Mouse (Mus musculus): ENCODE measurements around the gene Tex36. TPM values are rescaled to one million over a fixed set of nuclear protein-coding genes. Genes with fewer than 3 reads are reported as not detected.

The Tex36 gene
- total RNA-seq, 2 experiments from 2014 or later = not detected

- intact Hi-C loops (cut with DNase I) = no loop called here
- no peak for DNase-seq (ENCODE audit: low spot score in 2 of 2)
Observed at GRCm38 (mm10) chr7:133604427-133605081, 2.6 kb upstream of the Tex36 start.

- intact Hi-C loops (cut with DNase I) = no loop called here
- DNase-seq (ENCODE audit: low spot score in 2 of 2) = no peak
Observed at GRCm38 (mm10) chr7:133603156-133603555, 1.2 kb upstream of the Tex36 start.

DNA sequence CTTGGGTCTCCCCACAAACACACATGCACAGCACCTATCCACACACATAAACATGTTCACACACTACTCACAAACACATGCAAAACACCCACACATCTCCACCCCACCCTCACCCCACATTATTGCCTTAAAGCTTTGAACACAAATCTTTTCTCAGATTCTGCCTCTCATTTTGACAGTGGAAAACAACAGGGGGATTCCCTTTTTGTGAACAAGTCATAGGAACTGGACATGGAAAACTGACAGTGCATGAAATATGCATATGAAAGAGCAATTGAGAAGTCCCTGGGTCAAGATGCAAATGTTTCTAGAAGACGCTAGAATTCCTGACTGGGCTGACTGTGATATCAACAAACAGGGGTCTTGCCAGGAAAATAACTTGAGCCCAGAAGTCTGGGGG lies 1.4 kb downstream of the Tex36 start:
- intact Hi-C loops (cut with DNase I) = no loop called here
- no peak for DNase-seq (ENCODE audit: low spot score in 2 of 2)

DNA sequence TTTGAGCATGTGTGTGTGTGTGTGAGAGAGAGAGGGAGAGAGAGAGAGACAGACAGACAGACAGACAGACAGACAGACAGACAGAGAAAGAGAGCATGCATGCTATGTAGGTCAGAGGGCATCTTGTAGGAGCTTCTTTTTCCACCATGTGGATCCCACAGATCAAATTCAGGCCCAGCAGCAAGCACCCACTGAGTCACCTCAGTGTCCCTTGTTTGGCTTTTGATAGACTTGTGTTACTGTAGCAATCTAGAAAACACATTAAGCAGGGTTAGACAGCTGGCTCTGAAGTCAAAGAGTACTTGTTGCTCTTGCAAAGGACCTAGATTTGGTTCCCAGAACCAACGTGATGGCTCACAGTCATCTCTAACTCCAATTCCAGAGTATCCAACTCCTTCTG lies 10.2 kb downstream of the Tex36 start:
- intact Hi-C loops (cut with DNase I) = no loop called here

DNA sequence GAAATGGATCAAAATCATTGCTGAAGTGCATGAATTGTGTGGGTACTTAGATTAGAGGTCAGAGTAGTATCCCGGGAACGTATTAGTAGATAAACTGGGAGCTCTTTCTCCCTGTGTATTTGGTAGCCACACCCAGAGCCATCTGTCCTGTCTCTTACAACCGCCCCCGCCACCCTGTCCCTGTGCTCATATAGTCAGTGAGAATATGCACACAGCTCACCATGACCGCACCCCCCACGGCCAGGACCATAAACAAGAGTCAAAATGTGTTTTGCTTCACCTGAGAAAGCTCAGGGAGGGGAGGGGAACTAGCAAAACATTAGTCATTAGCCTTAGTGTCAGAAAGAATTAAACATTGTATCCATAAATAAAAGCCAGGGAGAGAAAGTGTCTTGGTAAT lies 18.7 kb downstream of the Tex36 start:
- no peak for DNase-seq (ENCODE audit: low spot score in 2 of 2)

More for the DNA sequence above, 10.2 kb downstream of the Tex36 start:
- no peak for DNase-seq (ENCODE audit: low spot score in 2 of 2)

DNA sequence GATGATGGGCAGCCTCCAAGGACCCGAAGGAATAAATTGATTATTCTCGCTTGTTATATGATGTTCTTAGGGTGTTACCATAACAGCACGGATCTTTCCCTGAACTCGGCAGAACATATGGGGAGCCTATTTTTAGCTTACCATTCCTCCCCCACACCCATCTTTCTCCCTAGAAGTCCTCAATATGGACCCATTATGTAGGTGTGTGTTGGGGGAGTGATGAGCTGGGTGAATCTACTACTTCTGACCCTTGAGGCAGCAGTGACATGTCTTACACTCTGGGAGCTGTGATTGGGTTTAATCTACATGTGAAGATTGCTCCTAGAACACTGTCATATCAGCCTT lies 21.7 kb downstream of the Tex36 start:
- intact Hi-C loops (cut with DNase I) = no loop called here
- DNase-seq (ENCODE audit: low spot score in 2 of 2) = peak; percentile 38 to 49

More for the DNA sequence above, 18.7 kb downstream of the Tex36 start:
- intact Hi-C loops (cut with DNase I) = no loop called here

GRCm38 (mm10) chr7:133579491-133580295 lies 22.3 kb downstream of the Tex36 start:
- DNase-seq (ENCODE audit: low spot score in 2 of 2) = peak; percentile 30
- intact Hi-C loops (cut with DNase I) = no loop called here

DNA sequence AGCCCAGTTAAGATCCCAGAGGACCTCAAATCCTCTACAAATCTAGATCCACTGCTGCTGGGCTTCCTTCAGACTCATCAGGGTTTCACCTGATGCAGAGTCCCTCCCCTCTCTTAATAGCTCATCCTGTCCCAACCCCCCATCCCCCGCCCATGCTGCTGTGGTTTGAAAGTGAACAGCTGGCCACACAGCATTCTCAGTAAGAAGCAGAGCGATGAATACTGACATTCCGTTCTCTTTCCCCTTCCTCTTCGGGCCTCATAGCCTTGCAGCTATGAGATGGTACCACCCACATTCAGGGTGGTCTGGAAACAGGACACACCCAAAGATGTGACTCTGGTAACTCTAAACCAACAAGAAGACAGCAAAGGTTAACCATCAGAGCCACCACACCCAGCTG lies 25.1 kb downstream of the Tex36 start:
- DNase-seq (ENCODE audit: low spot score in 2 of 2) = no peak
- intact Hi-C loops (cut with DNase I) = no loop called here

- no peak for DNase-seq (ENCODE audit: low spot score in 2 of 2)
- intact Hi-C loops (cut with DNase I) = no loop called here
Observed at GRCm38 (mm10) chr7:133576281-133576680, 25.7 kb downstream of the Tex36 start.

DNA sequence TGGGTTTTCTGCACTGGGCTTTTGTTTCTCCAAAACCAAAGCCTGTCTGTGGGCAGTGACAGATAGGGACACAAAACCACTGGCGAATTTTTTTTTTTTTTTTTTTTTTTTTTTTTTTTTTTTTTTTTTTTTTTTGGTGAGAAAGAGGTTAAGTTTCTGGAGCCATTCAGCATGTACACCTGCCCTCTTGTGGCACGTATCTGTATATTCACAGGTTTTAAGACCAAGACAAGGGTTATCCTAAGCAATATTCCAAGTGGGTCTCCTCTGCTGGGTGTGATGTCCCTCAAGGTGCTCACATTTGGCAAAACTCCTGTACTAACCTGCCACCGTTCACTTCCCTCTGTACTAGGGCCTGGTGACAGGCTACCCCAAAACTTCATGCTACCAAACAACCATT lies 30.0 kb downstream of the Tex36 start:
- intact Hi-C loops (cut with DNase I) = loop anchor here (5.0 kb wide), 2 partner anchors 50 to 540 kb away; no protein-coding TSS in a partner anchor
- no peak for DNase-seq (ENCODE audit: low spot score in 2 of 2)

- no peak for DNase-seq (ENCODE audit: low spot score in 2 of 2)
- intact Hi-C loops (cut with DNase I) = no loop called here
Observed at GRCm38 (mm10) chr7:133569194-133569880, 32.6 kb downstream of the Tex36 start.

- intact Hi-C loops (cut with DNase I) = no loop called here
- DNase-seq (ENCODE audit: low spot score in 2 of 2) = no peak
Observed at GRCm38 (mm10) chr7:133564600-133564999, 37.4 kb downstream of the Tex36 start.

GRCm38 (mm10) chr7:133563175-133563824 lies 38.7 kb downstream of the Tex36 start:
- intact Hi-C loops (cut with DNase I) = no loop called here
- no peak for DNase-seq (ENCODE audit: low spot score in 2 of 2)

- no peak for DNase-seq (ENCODE audit: low spot score in 2 of 2)
- intact Hi-C loops (cut with DNase I) = loop anchor here (5.0 kb wide), 1 partner anchor 524 kb away; no protein-coding TSS in a partner anchor
Observed at GRCm38 (mm10) chr7:133555786-133556492, 46.0 kb downstream of the Tex36 start.

- intact Hi-C loops (cut with DNase I) = no loop called here
- DNase-seq (ENCODE audit: low spot score in 2 of 2) = no peak
Observed at GRCm38 (mm10) chr7:133552306-133552991, 49.5 kb downstream of the Tex36 start.

DNA sequence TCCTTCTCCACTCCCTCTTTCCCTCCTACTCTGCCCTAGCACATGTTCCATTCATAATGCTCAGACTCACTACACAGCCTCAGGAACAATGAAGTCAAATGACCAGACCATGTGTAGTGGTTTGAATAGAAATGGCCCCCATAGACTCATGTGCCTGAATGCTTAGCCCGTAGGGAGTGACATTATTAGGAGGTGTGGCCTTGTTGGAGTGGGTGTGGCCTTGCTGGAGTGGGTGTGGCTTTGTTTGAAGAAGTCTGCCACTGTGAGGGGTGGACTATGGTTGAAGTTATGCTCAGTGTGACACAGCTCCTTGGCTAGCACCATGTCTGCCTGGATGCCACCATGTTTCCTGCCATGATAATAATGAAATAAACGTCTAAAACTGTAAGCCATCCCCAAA lies 51.0 kb downstream of the Tex36 start:
- no peak for DNase-seq (ENCODE audit: low spot score in 2 of 2)
- intact Hi-C loops (cut with DNase I) = no loop called here

DNA sequence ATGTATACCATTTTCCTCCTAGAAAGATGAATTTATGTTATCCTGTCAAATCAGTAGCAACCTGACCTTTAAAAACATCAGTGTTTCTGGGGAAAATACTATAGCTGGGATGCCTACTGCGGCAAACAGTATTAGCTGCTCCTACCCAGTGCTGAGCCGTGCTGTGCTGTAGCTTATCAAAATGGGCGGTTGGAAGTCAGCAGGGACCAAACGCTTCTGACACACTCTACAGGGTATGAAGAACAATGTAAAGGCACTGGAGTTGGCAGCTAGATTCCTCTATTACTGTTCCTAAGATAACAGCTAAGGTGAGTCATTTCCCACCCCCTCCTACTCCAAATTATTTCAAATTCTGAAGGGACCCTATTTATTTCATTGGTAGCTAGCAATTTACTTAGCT lies 53.5 kb downstream of the Tex36 start:
- no peak for DNase-seq (ENCODE audit: low spot score in 2 of 2)
- intact Hi-C loops (cut with DNase I) = no loop called here

DNA sequence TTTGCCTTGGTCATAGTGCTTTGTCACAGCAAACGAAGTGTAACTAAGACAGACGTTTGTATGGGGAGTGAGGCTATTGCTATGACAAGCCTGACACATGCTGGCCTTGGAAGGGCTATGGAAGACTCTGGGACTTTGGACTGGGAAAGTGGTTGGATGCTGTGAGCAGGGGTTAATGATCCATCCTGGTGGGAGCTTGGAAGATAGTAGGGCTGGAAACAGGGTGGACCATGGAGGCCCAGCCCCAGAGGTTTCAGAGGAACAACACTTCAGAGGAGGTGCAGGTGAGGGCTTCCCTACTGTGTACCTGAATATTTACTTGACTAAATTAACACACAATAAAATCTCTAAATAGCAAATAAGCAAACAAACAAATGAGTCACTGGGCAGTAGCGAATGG lies 56.3 kb downstream of the Tex36 start:
- no peak for DNase-seq (ENCODE audit: low spot score in 2 of 2)
- intact Hi-C loops (cut with DNase I) = no loop called here

- intact Hi-C loops (cut with DNase I) = no loop called here
- DNase-seq (ENCODE audit: low spot score in 2 of 2) = no peak
Observed at GRCm38 (mm10) chr7:133544966-133545365, 57.0 kb downstream of the Tex36 start.

Measured in left cerebral cortex, postnatal 36 days (tissue).